Mouse (Mus musculus) lung, postnatal 0 days (tissue): ENCODE results near the gene Dync1i2. TPM values are rescaled to one million over a fixed set of nuclear protein-coding genes. Genes with fewer than 3 reads are reported as not detected.
A peak's percentile ranks its signal among the peaks of the same experiment; 100 is the strongest.

Experiments
- ATAC-seq: fragments of 200-750 bp; cut with Nextera tagmentation; 2 replicates; pipeline ENCODE4 v1.8.0; 2017; ENCODE audit warnings: moderate library complexity
- DNase-seq: peaks from one replicate; pipeline ENCODE4 v3.0.0-alpha.2; 2016; ENCODE audit warnings: low spot score
- H3K27ac ChIP-seq: fragments of 300-500 bp; sonication (generic); 2 replicates; pipeline ENCODE4 v1.5.1; 2014; ENCODE audit warnings: antibody characterized with exemption, mild to moderate bottlenecking, low read length, mixed read lengths
- H3K27me3 ChIP-seq: fragments of 300-500 bp; sonication (generic); replicated peaks from 2 replicates; pipeline ENCODE4 v1.6.1; 2014; ENCODE audit warnings: low read length, mixed read lengths; ENCODE audit not compliant: insufficient read depth
- H3K36me3 ChIP-seq: fragments of 300-500 bp; sonication (generic); 2 replicates; pipeline ENCODE4 v1.6.1; 2014; ENCODE audit warnings: low read length, mixed read lengths; ENCODE audit not compliant: insufficient read depth
- H3K4me1 ChIP-seq: fragments of 300-500 bp; sonication (generic); 2 replicates; pipeline ENCODE4 v1.6.1; 2014; ENCODE audit warnings: antibody characterized with exemption, low read depth, low read length, mixed read lengths; ENCODE audit not compliant: insufficient read depth
- H3K4me2 ChIP-seq: fragments of 300-500 bp; sonication (generic); replicated peaks from 2 replicates; pipeline ENCODE4 v1.6.1; 2014; ENCODE audit warnings: low read depth, mild to moderate bottlenecking, low read length, moderate library complexity, mixed read lengths
- H3K4me3 ChIP-seq: fragments of 300-500 bp; sonication (generic); 2 replicates; pipeline ENCODE4 v1.5.1; 2014; ENCODE audit warnings: low read depth, low read length
- H3K9ac ChIP-seq: fragments of 300-500 bp; sonication (generic); replicated peaks from 2 replicates; pipeline ENCODE4 v1.6.1; 2014; ENCODE audit warnings: low read depth, mild to moderate bottlenecking
- H3K9me3 ChIP-seq: fragments of 300-500 bp; sonication (generic); 2 replicates; pipeline ENCODE4 v1.6.1; 2016; ENCODE audit warnings: low read length, mixed read lengths
- CTCF ChIP-seq: IDR thresholded peaks from 2 replicates; pipeline ENCODE4 v1.5.1; 2016; ENCODE audit warnings: antibody characterized with exemption, mild to moderate bottlenecking
- EP300 ChIP-seq: IDR thresholded peaks from 2 replicates; pipeline ENCODE4 v1.6.1; 2016; ENCODE audit warnings: antibody characterized with exemption, mild to moderate bottlenecking, control low read depth
- WGBS: fragments of 180-500 bp; shearing (Covaris S2); extraction: QIAGEN DNeasy Blood & Tissue Kit; methylation state at CpG from one replicate; pipeline ENCODE4 v1.1.7; 2014; 5-methylcytosine and 5-hydroxymethylcytosine counted together
- polyA plus RNA-seq: library from polyadenylated mRNA; unstranded; fragments of >200 nt; fragmentation: Nextera tagmentation; extraction: Ambion mirVana; gene quantifications from 2 replicates; pipeline ENCODE4 v1.2.1, GENCODE M21; 2015

Dync1i2 gene
- polyA plus RNA-seq: 76.6 and 83.9 TPM in 2 replicates

DNA sequence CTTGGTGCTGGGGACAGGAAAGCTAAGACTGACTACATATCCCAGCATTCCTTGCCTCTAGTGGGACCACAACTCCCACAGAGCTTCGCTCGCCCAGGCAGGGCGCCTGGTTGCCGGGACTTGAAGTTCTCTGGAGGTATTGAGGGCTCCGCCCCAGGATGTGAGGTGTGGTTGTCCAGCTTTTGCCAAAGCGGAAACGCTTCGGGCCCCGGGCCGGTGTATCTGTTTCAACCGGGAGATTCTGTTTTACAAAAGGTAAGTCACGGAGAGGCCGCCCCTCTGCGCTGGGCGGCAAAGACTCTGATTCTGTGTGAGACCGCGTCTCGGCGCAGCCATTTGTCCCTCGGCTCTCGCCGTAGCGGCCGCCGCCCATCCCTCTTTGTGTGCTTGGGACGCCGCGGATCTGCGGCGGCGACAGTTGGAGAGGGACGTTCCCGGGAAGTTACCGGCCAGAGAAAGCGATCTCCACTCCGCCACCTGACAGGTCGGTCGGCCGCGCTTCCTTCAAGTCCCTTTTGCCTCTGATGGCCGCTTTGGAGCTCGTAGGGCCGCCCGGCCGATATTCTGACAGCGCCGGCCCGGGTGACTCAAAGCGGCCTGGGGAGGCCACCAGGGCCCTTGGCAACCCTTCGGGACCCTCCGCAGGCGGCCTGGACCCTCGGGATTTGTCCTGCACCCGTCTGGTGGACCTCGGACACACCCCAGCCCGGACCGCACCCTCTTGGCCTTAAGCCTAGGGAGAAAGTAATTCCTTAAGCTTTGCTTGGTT, at the start of gene Dync1i2:
Dync1i2 (plus strand) TSS at position 116 of the 769 bp plus-strand sequence.
- Histone ChIP-seq H3K9ac (peak within 1 kb of the TSS; percentile 95), H3K27ac (peak within 1 kb of the TSS; percentile 88), H3K4me3 (peak within 1 kb of the TSS; percentile 98), H3K4me1 (0 out of 2 replicates have a peak, but pooled peaks cover 4% of the 10 kb centered on the region), H3K27me3 (no peaks in the 10 kb centered on the region), H3K9me3 (no peaks in the 10 kb centered on the region), H3K4me2 (peak within 1 kb of the TSS; percentile 58), H3K36me3 (0 out of 2 replicates have a peak, but pooled peaks cover 5% of the 10 kb centered on the region)
- peak; percentile 98 for DNase-seq
- WGBS: under 1% methylated on average over 56 of the region's 57 CpGs
- ATAC-seq: peak; percentile 100
- TF ChIP-seq EP300 (peak; percentile 79), CTCF (no peak; the same call in 1 of the 2 replicates)

DNA sequence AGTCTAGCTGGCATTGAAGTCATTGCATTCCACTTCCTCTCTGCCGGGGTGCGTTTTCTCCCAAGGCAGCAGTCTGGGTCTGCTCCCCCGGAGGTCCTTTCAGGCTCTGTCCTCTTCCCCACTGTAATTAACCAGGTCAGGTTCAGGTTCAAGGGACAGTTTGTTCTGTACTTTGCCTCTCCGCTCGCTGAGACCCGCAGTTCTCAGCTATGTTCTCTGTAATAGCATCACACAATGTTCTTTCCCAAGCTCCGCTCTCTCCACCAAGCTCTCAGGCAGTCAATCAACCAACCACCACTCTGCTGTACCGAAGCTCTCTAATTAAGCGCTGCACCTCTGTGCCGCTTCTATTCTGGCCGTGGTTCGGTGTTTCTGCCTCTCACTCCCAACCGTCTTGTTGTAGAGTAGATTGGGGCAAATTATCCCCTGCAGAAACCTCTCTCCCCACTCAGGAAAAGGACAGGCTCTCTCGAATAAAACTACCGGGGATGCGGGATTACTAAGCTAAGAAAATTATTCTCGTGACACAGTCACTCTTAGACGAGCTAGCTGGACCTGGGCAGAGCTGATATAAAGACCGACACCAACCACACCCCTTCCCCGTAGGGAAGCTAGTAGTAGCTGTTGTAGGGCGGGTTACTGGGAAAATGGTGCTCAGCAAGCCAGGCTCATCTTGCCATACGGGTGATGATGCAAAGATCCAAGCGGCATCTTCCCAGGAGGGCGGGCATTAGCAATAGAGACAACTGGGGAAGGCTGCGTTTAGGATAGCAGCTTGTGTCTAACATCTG, 48.5 kb upstream of the Dync1i2 start:
- no peaks in the 10 kb centered on the region for H3K9me3 ChIP-seq
- H3K27ac ChIP-seq: no peak overlapping the region
- DNase-seq: no peak
- ATAC-seq: no peak
- H3K4me2 ChIP-seq: no peak overlapping the region
- H3K9ac ChIP-seq: no peak overlapping the region
- H3K27me3 ChIP-seq: no peaks in the 10 kb centered on the region
- no peak for TF ChIP-seq EP300
- TF ChIP-seq CTCF: no peak
- no peaks in the 10 kb centered on the region for H3K4me1 ChIP-seq
- no peak overlapping the region for H3K4me3 ChIP-seq
- WGBS: 80% methylated on average over 25 of the region's 25 CpGs
- no peaks in the 10 kb centered on the region for H3K36me3 ChIP-seq

DNA sequence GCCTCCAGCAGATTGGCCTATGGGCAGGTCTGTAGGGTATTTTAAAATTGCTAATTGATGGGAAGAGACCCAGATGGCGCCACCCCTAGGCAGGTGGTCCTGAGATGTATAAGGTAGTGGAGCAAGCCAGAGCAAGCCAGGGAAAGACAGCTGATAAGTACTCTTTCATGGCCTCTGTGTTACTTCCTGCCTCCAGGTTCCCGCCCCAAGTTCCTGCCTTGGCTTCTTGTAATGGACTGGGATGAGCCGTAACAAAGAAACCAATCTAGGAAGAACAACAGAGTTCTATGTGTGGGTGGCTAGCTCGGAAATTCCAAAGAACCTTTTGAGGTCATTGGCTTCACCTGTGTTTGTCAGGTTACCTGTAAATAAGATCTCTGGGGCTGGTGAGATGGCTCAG, 44.3 kb upstream of the Dync1i2 start:
- ATAC-seq (no peak), DNase-seq (no peak)
- Histone ChIP-seq H3K4me2 (no peak overlapping the region), H3K27me3 (no peaks in the 10 kb centered on the region), H3K27ac (no peak overlapping the region), H3K4me3 (no peak overlapping the region), H3K4me1 (no peaks in the 10 kb centered on the region), H3K9ac (no peak overlapping the region), H3K36me3 (no peaks in the 10 kb centered on the region), H3K9me3 (no peaks in the 10 kb centered on the region)
- TF ChIP-seq CTCF: no peak
- no peak for TF ChIP-seq EP300
- WGBS: 77% methylated on average over 4 of the region's 4 CpGs

DNA sequence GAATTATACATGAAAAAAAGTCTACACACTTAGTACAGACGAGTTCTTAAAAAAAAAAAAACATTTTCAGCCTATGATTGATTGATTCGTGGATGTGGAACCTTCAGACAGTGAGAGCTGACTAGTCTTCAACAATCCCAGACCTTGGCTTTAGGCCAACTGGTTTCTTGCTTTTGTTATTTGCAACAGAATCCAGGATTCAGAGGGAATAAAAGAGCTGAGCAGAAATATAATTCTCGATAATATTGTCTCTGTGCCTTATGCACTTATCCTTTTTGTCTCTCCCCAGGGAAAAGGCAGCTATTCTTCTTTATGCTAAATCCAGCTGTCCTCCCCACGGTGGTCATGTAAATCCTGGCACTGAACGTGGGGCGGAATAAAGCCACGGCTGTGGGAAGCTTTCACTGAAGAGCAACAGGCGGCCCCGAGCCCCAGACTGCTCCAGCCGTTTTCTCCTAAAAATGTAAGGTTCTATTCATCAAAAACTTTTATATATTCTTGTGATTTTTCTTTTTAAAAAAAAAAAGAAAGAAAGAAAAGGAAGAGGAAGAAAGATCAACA, 43.0 kb upstream of the Dync1i2 start:
- 38% methylated on average over 10 of the region's 10 CpGs for WGBS
- Histone ChIP-seq H3K9ac (no peak overlapping the region), H3K36me3 (no peaks in the 10 kb centered on the region), H3K4me2 (no peak overlapping the region), H3K9me3 (no peaks in the 10 kb centered on the region), H3K4me3 (no peak overlapping the region), H3K27ac (no peak overlapping the region), H3K27me3 (no peaks in the 10 kb centered on the region), H3K4me1 (no peaks in the 10 kb centered on the region)
- TF ChIP-seq EP300 (no peak), CTCF (no peak)
- ATAC-seq: no peak
- no peak for DNase-seq

DNA sequence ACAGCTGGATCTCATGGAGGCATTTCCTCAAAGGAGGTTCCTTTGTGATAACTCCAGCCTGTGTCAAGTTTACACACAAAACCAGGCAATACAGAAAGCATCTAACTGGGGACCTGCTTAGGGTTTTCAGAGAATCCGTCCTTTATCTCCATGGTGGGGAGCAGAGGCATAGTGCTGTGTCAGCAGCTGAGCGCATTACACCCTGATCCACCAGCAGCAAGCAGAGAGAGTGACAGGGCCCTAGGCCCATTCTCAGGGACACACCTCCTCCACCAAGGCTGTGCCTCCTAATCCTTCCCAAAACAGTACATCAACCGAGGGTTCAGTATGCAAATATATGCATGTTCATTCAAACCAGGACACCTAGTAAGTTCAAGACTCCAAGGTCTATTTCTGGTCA, 38.5 kb upstream of the Dync1i2 start:
- H3K4me1 ChIP-seq: no peaks in the 10 kb centered on the region
- no peaks in the 10 kb centered on the region for H3K27me3 ChIP-seq
- H3K27ac ChIP-seq: no peak overlapping the region
- ATAC-seq (no peak), DNase-seq (no peak)
- no peak overlapping the region for H3K4me2 ChIP-seq
- H3K9ac ChIP-seq: no peak overlapping the region
- no peaks in the 10 kb centered on the region for H3K36me3 ChIP-seq
- TF ChIP-seq CTCF (no peak), EP300 (no peak)
- no peaks in the 10 kb centered on the region for H3K9me3 ChIP-seq
- no peak overlapping the region for H3K4me3 ChIP-seq
- WGBS: 82% methylated on average over 3 of the region's 3 CpGs
